Mouse (Mus musculus) mouse embryonic stem cell (cell line): ENCODE measurements around the gene Kcnk12.

ENCODE experiments used
- in situ Hi-C, 2 experiments: fragments of 300-500 bp; cut with MboI; formaldehyde crosslinking; loops; 1 replicate in 1 of 2; 3 replicates in 1 of 2; pipeline ENCODE4 v1.14.3; 2019 to 2020; ENCODE audit warnings: low sequenced_read_pairs in 2 of 2, low pct_unique_long_range_greater_than_20kb in 1 of 2, mixed read lengths in 1 of 2; ENCODE audit not compliant: unreplicated experiment in 1 of 2

Kcnk12 gene

GRCm38 (mm10) chr17:87790661-87791060, 7.1 kb downstream of the Kcnk12 start:
- in situ Hi-C loops: no loop called here

- in situ Hi-C loops: no loop called here
Measured at GRCm38 (mm10) chr17:87788216-87788615, 9.6 kb downstream of the Kcnk12 start.

- in situ Hi-C loops: no loop called here
Measured at GRCm38 (mm10) chr17:87787711-87788110, 10.1 kb downstream of the Kcnk12 start.

GRCm38 (mm10) chr17:87785721-87786120, 12.1 kb downstream of the Kcnk12 start:
- in situ Hi-C loops: no loop called here

GRCm38 (mm10) chr17:87784911-87785310, 12.9 kb downstream of the Kcnk12 start:
- in situ Hi-C loops: no loop called here

GRCm38 (mm10) chr17:87784141-87784831, 13.5 kb downstream of the Kcnk12 start:
- in situ Hi-C loops: no loop called here

- in situ Hi-C loops: no loop called here
Measured at GRCm38 (mm10) chr17:87781244-87781643, 16.6 kb downstream of the Kcnk12 start.

- in situ Hi-C loops: no loop called here
Measured at GRCm38 (mm10) chr17:87780164-87780563, 17.6 kb downstream of the Kcnk12 start.

- in situ Hi-C loops: loop anchor here in 1 of 2 experiments (10.0 kb wide), 1 partner anchor 180 kb away; no protein-coding TSS in a partner anchor
Measured at GRCm38 (mm10) chr17:87774982-87775381, 22.8 kb downstream of the Kcnk12 start.

GRCm38 (mm10) chr17:87773175-87773574, 24.6 kb downstream of the Kcnk12 start:
- in situ Hi-C loops: loop anchor here in 1 of 2 experiments (10.0 kb wide), 1 partner anchor 182 kb away; no protein-coding TSS in a partner anchor

GRCm38 (mm10) chr17:87770766-87771165, 27.0 kb downstream of the Kcnk12 start:
- in situ Hi-C loops: loop anchor here in 1 of 2 experiments (10.0 kb wide), 1 partner anchor 184 kb away; no protein-coding TSS in a partner anchor

- in situ Hi-C loops: no loop called here
Measured at GRCm38 (mm10) chr17:87766888-87767287, 30.9 kb downstream of the Kcnk12 start.

- in situ Hi-C loops: no loop called here
Measured at GRCm38 (mm10) chr17:87765031-87765430, 32.8 kb downstream of the Kcnk12 start.

GRCm38 (mm10) chr17:87763146-87763545, 34.6 kb downstream of the Kcnk12 start:
- in situ Hi-C loops: no loop called here

- in situ Hi-C loops: no loop called here
Measured at GRCm38 (mm10) chr17:87760315-87760714, 37.5 kb downstream of the Kcnk12 start.

GRCm38 (mm10) chr17:87745926-87746888, 51.6 kb downstream of the Kcnk12 start:
- in situ Hi-C loops: no loop called here

GRCm38 (mm10) chr17:87744985-87745925, 52.5 kb downstream of the Kcnk12 start:
- in situ Hi-C loops: no loop called here

GRCm38 (mm10) chr17:87739835-87740234, 58.0 kb downstream of the Kcnk12 start:
- in situ Hi-C loops: no loop called here
